Mouse (Mus musculus) stomach, embryonic 14.5 days (tissue): ENCODE data around the gene Foxa2. TPM values are rescaled to one million over a fixed set of nuclear protein-coding genes. Genes with fewer than 3 reads are reported as not detected.

Experiments
- ATAC-seq: fragments of 200-750 bp; cut with Nextera tagmentation; 2 replicates; pipeline ENCODE4 v1.8.0; 2017; ENCODE audit warnings: low read depth, moderate TSS enrichment; ENCODE audit not compliant: insufficient number of reproducible peaks, insufficient read depth, low FRiP score
- H3K27ac ChIP-seq: fragments of 300-500 bp; sonication (generic); 2 replicates; pipeline ENCODE4 v1.5.1; 2014; ENCODE audit warnings: mild to moderate bottlenecking, low read length, moderate library complexity, mixed read lengths
- H3K27me3 ChIP-seq: fragments of 300-500 bp; sonication (generic); 2 replicates; pipeline ENCODE4 v1.6.1; 2014; ENCODE audit warnings: low read length, control low read depth, mixed read lengths; ENCODE audit not compliant: control insufficient read depth, insufficient read depth
- H3K36me3 ChIP-seq: fragments of 300-500 bp; sonication (generic); 2 replicates; pipeline ENCODE4 v1.6.1; 2014; ENCODE audit warnings: mild to moderate bottlenecking, control low read depth, low read length, moderate library complexity, mixed read lengths; ENCODE audit not compliant: control insufficient read depth, insufficient read depth
- H3K4me1 ChIP-seq: fragments of 300-500 bp; sonication (generic); 2 replicates; pipeline ENCODE4 v1.6.1; 2014; ENCODE audit warnings: low read length, control low read depth, mixed read lengths; ENCODE audit not compliant: control insufficient read depth, insufficient read depth
- H3K4me2 ChIP-seq: fragments of 300-500 bp; sonication (generic); replicated peaks from 2 replicates; pipeline ENCODE4 v1.6.1; 2014; ENCODE audit warnings: low read depth, low read length, control low read depth
- H3K4me3 ChIP-seq: fragments of 300-500 bp; sonication (generic); 2 replicates; pipeline ENCODE4 v1.5.1; 2014; ENCODE audit warnings: low read depth, low read length, control low read depth
- H3K9ac ChIP-seq: fragments of 300-500 bp; sonication (generic); replicated peaks from 2 replicates; pipeline ENCODE4 v1.6.1; 2014; ENCODE audit warnings: low read depth, mild to moderate bottlenecking, control low read depth, low read length, moderate library complexity, mixed read lengths
- H3K9me3 ChIP-seq: fragments of 300-500 bp; sonication (generic); 2 replicates; pipeline ENCODE4 v1.6.1; 2016; ENCODE audit warnings: low read depth, low read length, control low read depth; ENCODE audit not compliant: control insufficient read depth
- WGBS: fragments of 180-500 bp; shearing (Covaris S2); extraction: QIAGEN DNeasy Blood & Tissue Kit; methylation state at CpG from one replicate; pipeline ENCODE4 v1.1.7; 2014; 5-methylcytosine and 5-hydroxymethylcytosine counted together
- polyA plus RNA-seq: library from polyadenylated mRNA; unstranded; fragments of >200 nt; fragmentation: Nextera tagmentation; extraction: Ambion mirVana; gene quantifications from 2 replicates; pipeline ENCODE4 v1.2.1, GENCODE M21; 2014

The Foxa2 gene
- polyA plus RNA-seq, 1 experiment from 2014 or later = 20.4 TPM

GRCm38 (mm10) chr2:148021016-148021415, 25.8 kb downstream of the Foxa2 start:
- H3K27me3 ChIP-seq = 0 out of 2 replicates have a peak, but pooled peaks cover 4% of the 10 kb centered on the region
- no peaks in the 10 kb centered on the region for H3K9me3 ChIP-seq
- H3K27ac ChIP-seq = no peak overlapping the region
- no peaks in the 10 kb centered on the region for H3K36me3 ChIP-seq
- H3K9ac ChIP-seq = no peak overlapping the region
- H3K4me2 ChIP-seq = no peak overlapping the region
- H3K4me3 ChIP-seq = no peak overlapping the region
- no peak for ATAC-seq
- WGBS = 31% methylated on average over 9 of the region's 9 CpGs
- H3K4me1 ChIP-seq = 0 out of 2 replicates have a peak, but pooled peaks cover 4% of the 10 kb centered on the region

DNA sequence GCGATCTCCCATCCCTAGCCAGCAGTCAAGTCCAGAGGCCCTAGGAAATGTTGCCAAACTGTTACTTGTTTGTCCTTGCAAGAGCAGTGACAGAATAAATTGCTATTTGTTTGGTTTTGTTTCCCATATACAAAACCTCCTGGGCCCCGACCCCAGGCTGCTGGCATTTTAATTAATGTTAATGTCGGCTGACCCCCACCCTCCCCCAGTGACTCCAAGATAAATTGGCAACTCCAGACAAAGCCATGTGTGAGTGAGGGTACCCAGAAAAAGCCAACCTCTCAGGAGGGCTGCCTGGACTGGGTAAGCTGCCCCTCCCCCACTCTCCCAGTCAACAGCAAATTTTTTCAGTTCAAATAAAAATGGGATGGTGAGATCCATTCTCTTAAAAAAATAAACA, 26.6 kb downstream of the Foxa2 start:
- Histone ChIP-seq H3K27me3 (0 out of 2 replicates have a peak, but pooled peaks cover 4% of the 10 kb centered on the region), H3K4me1 (0 out of 2 replicates have a peak, but pooled peaks cover 4% of the 10 kb centered on the region), H3K9me3 (no peaks in the 10 kb centered on the region), H3K9ac (no peak overlapping the region), H3K4me2 (no peak overlapping the region), H3K27ac (no peak overlapping the region), H3K4me3 (no peak overlapping the region), H3K36me3 (no peaks in the 10 kb centered on the region)
- ATAC-seq = no peak
- WGBS = 25% methylated on average over 3 of the region's 3 CpGs

DNA sequence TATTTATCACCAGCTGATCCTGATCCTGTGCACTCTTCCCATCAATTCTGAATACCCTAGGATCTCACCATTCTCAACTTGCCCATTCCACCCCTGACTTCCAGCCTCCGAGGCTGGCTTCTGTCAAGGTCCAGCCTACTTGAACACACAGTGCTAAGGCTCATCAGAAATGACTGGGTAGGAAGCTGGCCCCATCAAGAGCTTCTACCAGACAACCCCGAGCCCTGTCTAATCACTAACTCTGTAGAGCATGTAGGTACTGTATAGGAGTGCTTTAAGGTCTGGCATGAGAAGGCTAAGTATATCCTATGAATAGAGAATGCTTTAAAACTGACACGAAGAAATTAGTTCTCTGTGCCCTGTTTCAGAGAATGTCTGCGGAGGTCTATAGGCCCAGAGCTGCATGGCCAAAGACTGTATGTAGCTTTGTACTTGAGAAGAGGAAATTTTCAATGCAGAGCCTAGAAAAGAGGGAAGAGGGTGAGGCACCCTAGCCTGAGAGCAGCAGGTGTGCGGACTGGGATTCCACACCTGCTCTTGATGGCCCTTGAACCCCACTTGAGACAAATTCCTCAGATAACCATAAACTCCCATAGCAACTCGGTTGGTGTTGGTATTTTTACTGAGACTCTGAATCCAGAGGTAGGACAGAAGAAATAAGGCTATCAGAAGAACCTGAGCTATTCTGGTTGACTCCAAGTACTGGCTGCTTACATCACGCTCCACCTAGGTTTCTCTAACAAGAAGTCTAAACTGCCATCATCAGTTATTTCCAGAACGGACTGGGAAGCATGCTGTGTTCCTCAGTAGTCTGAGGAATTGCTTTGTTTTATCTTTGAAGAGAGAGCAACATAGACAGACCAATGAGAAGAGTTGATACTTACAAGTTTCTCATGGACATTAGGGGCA, 28.7 kb downstream of the Foxa2 start:
- Histone ChIP-seq H3K27ac (no peak overlapping the region), H3K27me3 (no peaks in the 10 kb centered on the region), H3K9ac (no peak overlapping the region), H3K9me3 (no peaks in the 10 kb centered on the region), H3K4me2 (no peak overlapping the region), H3K4me3 (no peak overlapping the region), H3K4me1 (0 out of 2 replicates have a peak, but pooled peaks cover 7% of the 10 kb centered on the region), H3K36me3 (no peaks in the 10 kb centered on the region)
- no peak for ATAC-seq
- WGBS = 84% methylated on average over 8 of the region's 8 CpGs

DNA sequence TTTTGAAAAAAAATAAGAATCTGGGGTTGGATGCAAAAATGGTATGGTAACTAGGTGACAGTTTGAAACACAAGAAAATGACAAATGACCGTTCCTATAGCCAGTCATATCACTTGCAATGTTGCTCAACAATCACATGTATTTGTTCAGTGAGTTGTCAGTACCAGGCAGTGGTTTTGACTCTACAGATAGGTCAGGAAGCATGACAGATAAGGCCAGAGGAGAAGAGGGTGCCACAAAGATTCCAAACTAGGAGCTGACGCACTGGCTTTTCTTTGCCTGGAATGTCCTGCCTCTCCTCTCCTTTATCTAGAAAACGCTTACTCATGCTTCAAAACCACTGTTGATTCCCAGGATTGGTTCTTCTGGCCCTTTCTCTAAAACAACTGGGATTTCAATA, 33.4 kb downstream of the Foxa2 start:
- Histone ChIP-seq H3K27ac (no peak overlapping the region; the same call in 1 of the 2 replicates), H3K27me3 (no peaks in the 10 kb centered on the region), H3K36me3 (no peaks in the 10 kb centered on the region), H3K9ac (no peak overlapping the region), H3K4me2 (no peak overlapping the region), H3K9me3 (no peaks in the 10 kb centered on the region), H3K4me1 (0 out of 2 replicates have a peak, but pooled peaks cover 3% of the 10 kb centered on the region), H3K4me3 (no peak overlapping the region)
- no peak for ATAC-seq
- 69% methylated on average over 3 of the region's 3 CpGs for WGBS

GRCm38 (mm10) chr2:148009049-148009448, 37.7 kb downstream of the Foxa2 start:
- Histone ChIP-seq H3K36me3 (no peaks in the 10 kb centered on the region), H3K4me3 (no peak overlapping the region), H3K9me3 (no peaks in the 10 kb centered on the region), H3K9ac (no peak overlapping the region), H3K4me2 (no peak overlapping the region), H3K27ac (no peak overlapping the region), H3K4me1 (0 out of 2 replicates have a peak, but pooled peaks cover 3% of the 10 kb centered on the region), H3K27me3 (no peaks in the 10 kb centered on the region)
- no peak for ATAC-seq
- 91% methylated on average over 4 of the region's 4 CpGs for WGBS

GRCm38 (mm10) chr2:148004554-148005521, 41.9 kb downstream of the Foxa2 start:
- Histone ChIP-seq H3K27me3 (no peaks in the 10 kb centered on the region), H3K4me1 (no peaks in the 10 kb centered on the region), H3K4me2 (no peak overlapping the region), H3K9me3 (no peaks in the 10 kb centered on the region), H3K4me3 (no peak overlapping the region), H3K9ac (no peak overlapping the region), H3K36me3 (no peaks in the 10 kb centered on the region), H3K27ac (peak overlapping the region; percentile 75; the same call in 1 of the 2 replicates)
- ATAC-seq = peak; percentile 74
- WGBS = 31% methylated on average over 7 of the region's 7 CpGs

DNA sequence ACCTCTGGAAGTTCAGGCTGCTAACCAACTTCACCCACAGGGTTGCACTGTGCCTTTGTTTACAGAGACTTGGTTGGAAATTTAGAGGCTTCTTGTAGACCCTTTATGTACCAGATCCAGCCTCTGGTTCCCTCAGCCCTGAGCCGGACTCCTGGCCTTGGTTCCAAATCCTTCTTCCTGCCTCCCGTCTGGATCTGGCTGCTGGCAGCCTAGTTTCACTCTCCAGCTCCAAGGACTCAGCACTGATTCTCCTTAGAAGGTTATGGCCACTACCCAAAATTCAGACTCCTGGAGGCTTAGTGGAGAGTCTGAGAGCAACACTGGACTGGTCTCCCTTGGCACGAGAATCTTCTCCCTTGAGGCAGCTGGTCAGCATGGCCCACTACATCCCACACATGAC, 43.3 kb downstream of the Foxa2 start:
- no peaks in the 10 kb centered on the region for H3K9me3 ChIP-seq
- H3K36me3 ChIP-seq = no peaks in the 10 kb centered on the region

More for the DNA sequence above, 43.3 kb downstream of the Foxa2 start:
- no peaks in the 10 kb centered on the region for H3K27me3 ChIP-seq
- H3K9ac ChIP-seq = no peak overlapping the region
- no peak overlapping the region for H3K4me2 ChIP-seq
- 84% methylated on average over 3 of the region's 3 CpGs for WGBS
- H3K4me3 ChIP-seq = no peak overlapping the region
- no peak for ATAC-seq
- no peaks in the 10 kb centered on the region for H3K4me1 ChIP-seq
- H3K27ac ChIP-seq = no peak overlapping the region; the same call in 1 of the 2 replicates
